Mouse (Mus musculus) stomach, postnatal 0 days (tissue): ENCODE results near the gene Ncbp2.

ENCODE experiments used
- CTCF ChIP-seq: IDR thresholded peaks from 2 replicates; pipeline ENCODE4 v1.5.1; 2016; ENCODE audit warnings: antibody characterized with exemption, low read depth, mild to moderate bottlenecking, moderate library complexity
- EP300 ChIP-seq: optimal IDR thresholded peaks from 2 replicates; pipeline ENCODE3; 2016; ENCODE audit warnings: antibody characterized with exemption

DNA sequence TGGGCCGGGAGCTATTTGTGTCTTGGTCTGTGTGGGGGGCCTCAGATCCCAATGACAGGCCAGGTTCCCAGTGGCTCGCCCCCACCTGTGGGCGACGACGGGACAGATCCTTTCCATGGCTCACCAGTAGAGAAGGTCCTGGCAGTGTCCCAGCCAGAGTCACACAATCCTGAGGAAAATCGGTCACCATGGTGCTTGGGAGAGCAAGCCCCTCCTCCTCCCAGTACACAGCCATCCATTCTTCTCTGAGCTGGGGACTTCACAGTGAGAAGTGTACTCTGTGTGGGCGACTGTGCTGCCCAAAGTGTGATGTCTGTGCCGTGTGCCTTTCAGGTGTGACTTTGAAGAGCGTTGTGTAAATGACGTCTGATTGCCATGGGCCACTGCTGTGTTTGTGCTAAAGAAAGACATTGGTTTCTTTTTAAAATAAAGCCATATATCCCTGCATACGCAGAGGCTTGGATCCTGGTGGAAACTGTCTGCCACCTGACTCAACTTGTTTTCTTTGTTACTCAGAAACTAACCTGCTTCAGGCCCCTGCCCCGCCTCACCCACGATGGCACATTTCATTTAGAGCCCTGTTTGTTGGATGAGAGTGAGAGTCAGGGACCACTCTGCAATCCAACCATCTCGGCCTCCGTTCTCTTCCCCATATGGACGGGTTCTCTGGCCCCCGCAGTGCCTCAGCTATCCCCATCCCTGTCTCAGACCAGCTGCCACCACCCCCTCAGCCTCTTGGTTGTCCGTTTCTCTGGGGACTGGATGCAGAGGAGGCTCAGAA is 49.6 kb upstream of the Ncbp2 start:
- TF ChIP-seq CTCF (no peak), EP300 (no peak)
